Mouse (Mus musculus) gastrocnemius, postnatal 14 days (tissue): ENCODE measurements around the gene Ccl22. TPM values are rescaled to one million over a fixed set of nuclear protein-coding genes. Genes with fewer than 3 reads are reported as not detected.

Experiments used
- total RNA-seq, 2 experiments: library from RNA; stranded (reverse); gene quantifications; 2 replicates each; pipeline ENCODE4 v1.2.3; 2021

Gene Ccl22
- total RNA-seq, 2 experiments from 2014 or later = not detected

Other genes with a start within 250 kb of the Ccl22 start
- 10 to 100 TPM; 13.4 to 20.7 TPM for gene Cpne2, start 212.6 kb upstream of the Ccl22 start, total RNA-seq
- gene Rspry1, start 143.7 kb upstream of the Ccl22 start, total RNA-seq = 10 to 100 TPM in 1 of 2 experiments, 1 to 10 TPM in 1; 9.4 to 10.3 TPM
- gene Fam192a, start 143.6 kb upstream of the Ccl22 start, total RNA-seq = 10 to 100 TPM; 21.1 to 25.2 TPM
- 10 to 100 TPM; 63.2 to 64.6 TPM for gene Arl2bp, start 79.0 kb upstream of the Ccl22 start, total RNA-seq
- 10 to 100 TPM in 1 of 2 experiments, 1 to 10 TPM in 1; 2.7 to 13.1 TPM for gene Pllp, start 49.3 kb upstream of the Ccl22 start, total RNA-seq
- under 1 TPM; 0.82 to 0.96 TPM for gene Cx3cl1, start 26.4 kb downstream of the Ccl22 start, total RNA-seq
- gene Ccl17, start 64.9 kb downstream of the Ccl22 start, total RNA-seq = not detected
- gene Coq9, start 92.7 kb downstream of the Ccl22 start, total RNA-seq = 100 to 1,000 TPM; 341 to 397 TPM
- gene Ciapin1, start 92.8 kb downstream of the Ccl22 start, total RNA-seq = 10 to 100 TPM; 32.0 to 33.5 TPM
- 10 to 100 TPM; 37.3 to 39.4 TPM for gene Polr2c, start 111.9 kb downstream of the Ccl22 start, total RNA-seq
- 1 to 10 TPM; 9.6 to 9.8 TPM for gene Dok4, start 130.7 kb downstream of the Ccl22 start, total RNA-seq
- 10 to 100 TPM in 1 of 2 experiments, 1 to 10 TPM in 1; 7.1 to 10.9 TPM for gene Ccdc102a, start 172.5 kb downstream of the Ccl22 start, total RNA-seq
- not detected for gene Adgrg5, start 178.1 kb downstream of the Ccl22 start, total RNA-seq
- 10 to 100 TPM; 21.4 to 38.2 TPM for gene Adgrg1, start 229.2 kb downstream of the Ccl22 start, total RNA-seq